Mouse (Mus musculus) testis, postnatal 14 days (tissue): ENCODE results near the gene Gpc3.

Experiments
- DNase-seq: peaks from one replicate; pipeline ENCODE4 v3.0.0; 2021; ENCODE audit warnings: low spot score

Gene Gpc3

GRCm38 (mm10) chrX:52557489-52557888 is 56.3 kb downstream of the Gpc3 start:
- peak; percentile 3 for DNase-seq

GRCm38 (mm10) chrX:52551296-52551695 is 62.5 kb downstream of the Gpc3 start:
- no peak for DNase-seq

GRCm38 (mm10) chrX:52544623-52545022 is 69.1 kb downstream of the Gpc3 start:
- DNase-seq, result no peak

GRCm38 (mm10) chrX:52537282-52537681 is 76.5 kb downstream of the Gpc3 start:
- DNase-seq, result no peak

GRCm38 (mm10) chrX:52533766-52534165 is 80.0 kb downstream of the Gpc3 start:
- no peak for DNase-seq

GRCm38 (mm10) chrX:52533098-52533497 is 80.7 kb downstream of the Gpc3 start:
- DNase-seq, result no peak

GRCm38 (mm10) chrX:52532124-52532523 is 81.6 kb downstream of the Gpc3 start:
- no peak for DNase-seq

GRCm38 (mm10) chrX:52526086-52526485 is 87.7 kb downstream of the Gpc3 start:
- DNase-seq, result no peak

- no peak for DNase-seq
These were observed 88.6 kb downstream of the Gpc3 start for GRCm38 (mm10) chrX:52525132-52525531.

- DNase-seq, result no peak
These were observed 99.2 kb downstream of the Gpc3 start for GRCm38 (mm10) chrX:52514553-52514952.

GRCm38 (mm10) chrX:52511151-52511550 is 102.6 kb downstream of the Gpc3 start:
- DNase-seq, result no peak

- DNase-seq, result no peak
These were observed 109.9 kb downstream of the Gpc3 start for GRCm38 (mm10) chrX:52503857-52504256.

GRCm38 (mm10) chrX:52489461-52489860 is 124.3 kb downstream of the Gpc3 start:
- no peak for DNase-seq

GRCm38 (mm10) chrX:52455074-52455588 is 158.6 kb downstream of the Gpc3 start:
- DNase-seq, result no peak

GRCm38 (mm10) chrX:52453445-52454182 is 160.1 kb downstream of the Gpc3 start:
- peak; percentile 26 for DNase-seq

- no peak for DNase-seq
These were observed 164.6 kb downstream of the Gpc3 start for GRCm38 (mm10) chrX:52449177-52449576.

GRCm38 (mm10) chrX:52448496-52448895 is 165.3 kb downstream of the Gpc3 start:
- no peak for DNase-seq

- DNase-seq, result no peak
These were observed 167.2 kb downstream of the Gpc3 start for GRCm38 (mm10) chrX:52446530-52446929.

GRCm38 (mm10) chrX:52444977-52445376 is 168.8 kb downstream of the Gpc3 start:
- no peak for DNase-seq

- no peak for DNase-seq
These were observed 172.0 kb downstream of the Gpc3 start for GRCm38 (mm10) chrX:52441798-52442197.

GRCm38 (mm10) chrX:52439421-52439820 is 174.3 kb downstream of the Gpc3 start:
- DNase-seq, result no peak

- no peak for DNase-seq
These were observed 188.1 kb downstream of the Gpc3 start for GRCm38 (mm10) chrX:52425605-52426004.

- no peak for DNase-seq
These were observed 193.9 kb downstream of the Gpc3 start for GRCm38 (mm10) chrX:52419850-52420249.

GRCm38 (mm10) chrX:52412936-52413335 is 200.8 kb downstream of the Gpc3 start:
- no peak for DNase-seq
